ENCODE assay signal across 18 mouse cellular contexts in the genomic region with DNA sequence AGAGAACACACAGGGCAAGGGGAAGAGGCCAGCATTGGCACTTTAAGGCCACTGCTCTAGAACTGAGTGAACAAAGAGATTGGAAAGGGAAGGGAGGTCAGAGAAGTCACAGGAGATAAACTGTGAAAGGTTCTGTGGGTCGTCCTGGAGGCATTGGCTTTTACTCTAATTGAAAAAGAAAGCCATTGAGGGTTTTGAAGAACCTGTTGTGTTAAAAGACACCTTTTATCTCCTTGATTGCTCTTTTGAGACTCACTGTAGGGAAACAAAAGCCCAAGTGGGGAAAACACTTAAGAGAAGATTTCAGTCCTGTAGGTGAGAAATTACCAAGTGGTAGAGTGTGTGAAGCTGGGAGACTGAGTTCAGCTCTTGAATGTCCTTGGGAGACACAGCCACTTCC.
"Had no signal": no experiment of that assay in that cellular context is flagged by ENCODE, and none has a peak within 500 bp of the region (broad histone marks: within the 10 kb centered on the region; RNA-seq: fewer than 3 reads in every experiment).

No protein-coding gene starts in this region.

- H3K9me3 ChIP-seq: lung, embryonic 15.5 days; midbrain, embryonic 13.5 days; midbrain, embryonic 15.5 days; neural tube, embryonic 12.5 days; stomach, embryonic 15.5 days had no signal

- H3K9ac ChIP-seq: liver, postnatal 0 days; lung, embryonic 15.5 days; midbrain, embryonic 13.5 days; midbrain, embryonic 15.5 days; neural tube, embryonic 12.5 days; stomach, embryonic 15.5 days had no signal

- DNase-seq: liver, postnatal 0 days; lung, adult 2 months; lung, postnatal 14 days; lung, postnatal 36 days; retina, postnatal 1 day; right cerebral cortex, adult 18-20 months; right cerebral cortex, postnatal 25 days; thymus, adult 2 months; thymus, postnatal 25 days; thymus, postnatal 4 days had no signal

- H3K27ac ChIP-seq: lung, embryonic 15.5 days; macrophage; midbrain, embryonic 13.5 days; midbrain, embryonic 15.5 days; neural tube, embryonic 12.5 days; stomach, embryonic 15.5 days; stomach, postnatal 0 days had no signal

- H3K36me3 ChIP-seq: lung, embryonic 15.5 days; midbrain, embryonic 13.5 days; midbrain, embryonic 15.5 days; neural tube, embryonic 12.5 days; stomach, embryonic 15.5 days had no signal

- H3K4me1 ChIP-seq: lung, embryonic 15.5 days; megakaryocyte, embryonic 14.5 days; midbrain, embryonic 13.5 days; midbrain, embryonic 15.5 days; neural tube, embryonic 12.5 days; stomach, embryonic 15.5 days had no signal

- H3K4me3 ChIP-seq: lung, embryonic 15.5 days; megakaryocyte, embryonic 14.5 days; midbrain, embryonic 13.5 days; midbrain, embryonic 15.5 days; neural tube, embryonic 12.5 days; stomach, embryonic 15.5 days had no signal
